Mouse (Mus musculus): ENCODE measurements around the gene Xpo5.

GRCm38 (mm10) chr17:46284653-46285052 lies 82.1 kb downstream of the Xpo5 start:
- TF ChIP-seq GATA1 (IDR thresholded peaks at IDR 0.05; ENCODE audit: low read length) (no peak), TAL1 (IDR thresholded peaks at IDR 0.05; ENCODE audit: low read length) (no peak)

All from erythroblast, embryonic 14.5 days (primary cell).